Mouse (Mus musculus): ENCODE data around the gene Hdhd5.
A peak's percentile ranks its signal among the peaks of the same experiment; 100 is the strongest.

The Hdhd5 gene

DNA sequence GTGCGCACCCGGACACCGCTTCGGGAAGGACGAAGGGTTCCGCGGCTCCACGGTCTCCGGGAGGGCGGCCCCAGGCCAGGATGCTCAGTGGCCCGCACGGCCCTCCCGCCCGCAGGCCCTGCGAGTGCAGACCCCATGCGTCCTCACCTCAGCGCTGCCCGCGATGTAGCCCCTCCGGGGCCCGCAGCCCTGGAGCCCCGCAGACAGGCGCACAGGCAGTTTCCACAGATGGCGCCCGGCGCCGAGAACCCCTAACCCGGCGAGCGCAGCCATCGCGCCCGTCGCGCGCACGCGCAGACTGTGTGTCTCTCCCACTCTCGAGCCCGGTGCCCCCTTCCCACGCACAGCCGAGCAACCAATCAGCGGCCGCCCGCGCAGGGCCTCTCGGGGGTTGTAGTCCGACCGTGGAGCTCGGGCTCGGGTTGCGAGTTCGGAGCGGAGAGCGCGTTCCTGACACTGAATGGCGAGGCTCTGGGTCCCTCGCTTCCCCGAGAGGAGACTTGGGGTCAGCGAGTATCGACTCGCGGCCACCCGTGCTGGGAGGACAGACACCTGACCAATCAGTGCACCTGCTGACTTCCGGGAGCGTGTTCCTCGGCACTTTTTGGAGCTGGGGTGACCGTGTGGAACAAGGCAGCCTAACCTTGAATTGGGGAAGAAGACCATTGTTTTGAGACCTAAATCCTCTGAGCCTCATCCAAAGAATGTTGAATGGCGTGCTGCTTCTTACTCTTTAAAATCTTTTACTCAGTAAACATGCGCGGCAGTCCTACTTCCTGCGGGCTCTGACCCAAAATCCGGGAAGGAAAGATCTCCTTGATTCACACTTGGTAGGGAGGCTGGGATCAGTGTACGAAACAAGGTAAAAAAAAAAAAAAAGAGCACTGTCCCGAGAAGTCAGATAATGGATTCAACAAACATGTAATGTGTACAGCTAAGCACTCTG is at the start of gene Hdhd5:
TSS of gene Hdhd5 (minus strand) at position 300 of the 946 bp plus-strand sequence.
- peak; percentile 97 for DNase-seq

DNA sequence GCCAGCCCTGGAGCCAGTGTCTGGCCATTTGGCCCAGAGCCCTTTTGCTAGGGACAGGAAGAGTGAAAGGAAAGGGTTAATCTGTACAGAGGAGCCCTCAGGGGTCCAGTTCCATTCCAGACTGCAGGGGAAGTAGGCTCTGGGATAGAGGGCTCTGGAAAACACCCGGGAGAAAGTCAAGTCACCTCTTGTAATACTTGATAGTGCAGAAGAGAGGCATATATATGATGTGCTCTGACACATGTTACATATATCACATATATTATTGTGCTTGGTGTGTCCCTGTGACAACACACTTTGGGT is 49.5 kb upstream of the Hdhd5 start:
- DNase-seq = peak; percentile 18

- peak; percentile 42 for DNase-seq
Observed at GRCm38 (mm10) chr6:120579831-120580712, 49.0 kb upstream of the Hdhd5 start.

DNA sequence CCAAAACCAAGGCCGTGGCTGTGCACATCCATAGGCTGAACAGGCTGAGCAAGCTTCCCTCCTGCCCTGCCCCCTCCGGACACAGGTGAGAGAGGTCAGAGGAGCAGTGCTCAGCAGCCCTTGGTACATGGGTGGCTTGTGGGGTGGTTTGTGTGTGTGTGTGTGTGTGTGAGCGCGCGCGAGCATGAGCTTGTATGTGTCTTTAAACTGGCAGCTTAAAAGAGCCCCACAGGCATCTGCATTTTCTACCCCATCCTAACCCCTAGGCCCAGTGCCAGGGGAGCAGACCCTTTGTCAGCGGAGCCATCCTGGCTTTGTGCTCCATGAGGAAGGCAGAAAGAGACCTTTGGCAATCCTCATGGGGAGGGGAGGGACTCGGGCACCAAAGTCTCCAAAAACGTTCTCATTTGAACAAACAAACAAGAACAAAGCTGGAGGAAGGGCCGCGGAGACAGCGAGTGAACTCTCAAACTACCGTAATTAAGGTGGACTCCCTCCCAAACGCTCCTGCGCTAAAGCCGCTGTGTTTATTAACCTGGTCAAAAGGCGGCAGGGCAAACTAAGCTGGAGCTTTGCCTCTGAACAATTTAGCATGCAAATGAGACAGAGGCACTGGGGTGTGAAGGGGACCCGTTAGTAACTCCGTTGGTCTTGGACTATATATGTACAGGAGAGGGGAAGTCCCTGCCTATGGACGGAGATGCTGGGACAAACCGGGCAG is 48.2 kb upstream of the Hdhd5 start:
- DNase-seq = peak; percentile 32

DNA sequence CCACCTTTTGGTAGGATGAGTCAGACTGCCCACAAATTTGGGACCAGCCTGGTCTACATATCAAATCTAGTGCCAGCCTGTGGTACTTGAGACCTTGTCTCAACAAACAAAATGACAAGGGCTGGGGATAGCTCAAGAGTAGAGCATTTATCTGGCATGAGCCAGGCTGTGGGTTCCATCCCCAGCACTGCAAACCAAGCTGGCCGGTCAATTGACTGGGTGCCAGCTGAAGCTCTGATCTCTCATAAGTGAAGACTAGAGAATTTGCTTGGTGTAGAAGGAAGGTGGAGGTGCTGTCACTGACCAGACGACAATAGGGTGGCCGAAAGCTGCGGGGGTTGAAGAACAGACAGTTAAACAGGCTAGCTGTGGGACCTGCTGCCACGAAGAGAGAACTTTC is 47.4 kb upstream of the Hdhd5 start:
- DNase-seq = no peak

- DNase-seq = no peak
Observed at GRCm38 (mm10) chr6:120572372-120572771, 41.3 kb upstream of the Hdhd5 start.

DNA sequence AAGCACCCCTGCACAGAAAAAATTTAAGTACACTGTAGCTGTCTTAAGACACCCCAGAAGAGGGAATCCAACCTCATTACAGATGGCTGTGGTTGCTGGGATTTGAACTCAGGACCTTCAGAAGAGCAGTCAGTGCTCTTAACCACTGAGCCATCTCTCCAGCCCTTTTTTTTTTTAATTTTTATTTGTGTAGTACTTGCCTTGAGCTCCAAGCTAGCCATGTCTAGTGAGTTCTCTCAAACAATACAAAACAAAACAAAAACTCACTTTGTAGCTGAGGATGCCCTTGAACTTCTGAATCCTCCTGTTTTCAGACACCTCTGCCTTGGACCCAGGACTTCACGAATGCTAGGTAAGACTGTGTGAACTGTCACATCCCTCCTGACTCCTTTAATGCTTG is 37.1 kb upstream of the Hdhd5 start:
- no peak for DNase-seq

DNA sequence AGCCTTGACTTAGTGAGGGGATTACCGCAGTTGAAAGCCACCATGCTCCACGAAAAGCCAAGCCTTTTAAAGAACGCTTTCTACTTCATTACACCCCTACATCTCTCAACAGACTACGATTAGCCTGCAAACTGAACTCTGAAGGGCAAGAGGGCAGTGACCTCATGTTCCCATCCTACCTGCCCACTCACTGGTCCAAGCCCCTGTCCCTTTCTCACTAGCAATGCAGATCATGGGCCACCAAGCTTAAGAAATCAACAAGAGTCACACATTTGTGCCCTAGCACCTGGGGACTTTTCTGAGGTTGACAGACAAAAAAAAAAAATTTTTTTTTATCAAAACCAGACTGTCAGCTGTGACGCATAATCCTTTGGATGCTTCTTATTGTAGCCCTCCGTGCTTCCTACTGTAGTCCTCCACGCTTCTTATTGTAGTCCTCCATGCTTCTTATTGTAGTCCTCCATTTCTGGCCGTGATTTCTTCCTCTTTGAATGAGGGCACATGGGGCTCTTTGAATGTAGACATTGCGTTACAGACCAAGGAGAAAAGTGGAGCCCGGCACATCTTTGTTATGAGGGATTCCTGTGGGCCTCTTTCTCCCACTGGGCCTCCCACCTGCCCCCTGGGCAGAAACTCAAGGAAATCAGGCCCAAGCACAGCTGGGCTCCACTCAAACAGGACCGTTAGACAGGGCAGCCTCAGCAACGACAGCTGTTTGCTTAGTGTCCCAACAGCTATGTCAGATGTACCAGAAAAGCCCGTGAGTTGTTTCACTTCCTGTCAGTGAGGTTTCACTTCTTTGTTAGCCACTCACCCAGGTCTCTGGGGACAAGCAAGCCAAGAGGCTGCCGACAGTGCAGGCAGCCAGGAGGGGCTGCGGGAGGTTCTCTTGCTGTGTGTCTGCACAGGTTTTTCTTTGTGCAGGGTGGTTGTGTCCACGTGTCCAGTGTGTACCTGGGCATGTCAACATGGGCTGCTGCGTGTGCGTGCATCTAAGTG is 36.1 kb upstream of the Hdhd5 start:
- DNase-seq = no peak

GRCm38 (mm10) chr6:120556641-120557040 is 25.5 kb upstream of the Hdhd5 start:
- no peak for DNase-seq

DNA sequence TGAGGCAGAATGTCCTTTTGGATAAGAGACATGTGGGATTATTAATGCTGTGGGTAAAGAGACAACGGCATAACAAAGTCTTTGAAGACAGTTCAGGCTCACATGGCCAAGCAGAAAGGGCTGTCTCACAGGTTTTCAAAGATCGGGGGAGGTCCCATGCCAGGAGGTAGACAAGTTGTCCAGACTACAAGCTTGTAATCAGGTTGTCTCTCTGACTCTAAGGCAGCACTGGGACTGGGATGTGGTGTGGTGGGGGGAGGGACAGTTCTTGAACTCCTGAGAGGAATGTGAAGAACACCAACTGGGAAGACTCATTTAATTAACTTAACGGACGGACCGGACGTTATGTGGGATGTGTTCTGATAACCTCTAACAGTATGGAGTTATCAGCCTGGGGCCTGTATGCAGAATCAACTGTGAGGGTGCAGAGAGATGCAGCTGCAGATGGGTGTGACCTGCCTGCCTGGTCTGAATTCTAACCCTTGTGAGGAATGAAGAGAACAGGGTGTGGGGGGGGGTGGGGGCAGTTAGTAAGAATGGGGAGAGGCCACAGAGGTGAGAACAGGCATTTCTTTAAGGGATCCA is 25.0 kb upstream of the Hdhd5 start:
- DNase-seq = no peak

DNA sequence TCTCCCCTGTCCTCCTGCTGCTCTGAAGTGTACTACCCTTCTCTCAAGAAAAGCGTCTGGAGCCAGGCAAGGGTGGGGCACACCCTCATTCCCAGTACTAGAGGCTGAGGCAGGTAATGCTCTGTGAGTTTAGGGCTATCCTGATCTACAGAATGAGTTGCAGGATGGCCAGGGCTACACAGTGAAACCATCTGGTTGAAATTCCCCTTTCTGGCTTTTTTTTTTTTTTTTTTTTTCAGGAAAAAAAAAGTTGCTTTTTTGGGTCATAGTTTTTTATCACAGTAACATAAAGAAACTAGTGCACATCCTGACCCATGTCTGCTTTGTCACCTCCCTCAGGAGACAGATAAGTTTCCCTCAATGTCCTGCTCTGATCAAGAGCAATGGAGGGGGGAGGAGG is 24.0 kb upstream of the Hdhd5 start:
- no peak for DNase-seq

- no peak for DNase-seq
Observed at GRCm38 (mm10) chr6:120550173-120550572, 19.1 kb upstream of the Hdhd5 start.

DNA sequence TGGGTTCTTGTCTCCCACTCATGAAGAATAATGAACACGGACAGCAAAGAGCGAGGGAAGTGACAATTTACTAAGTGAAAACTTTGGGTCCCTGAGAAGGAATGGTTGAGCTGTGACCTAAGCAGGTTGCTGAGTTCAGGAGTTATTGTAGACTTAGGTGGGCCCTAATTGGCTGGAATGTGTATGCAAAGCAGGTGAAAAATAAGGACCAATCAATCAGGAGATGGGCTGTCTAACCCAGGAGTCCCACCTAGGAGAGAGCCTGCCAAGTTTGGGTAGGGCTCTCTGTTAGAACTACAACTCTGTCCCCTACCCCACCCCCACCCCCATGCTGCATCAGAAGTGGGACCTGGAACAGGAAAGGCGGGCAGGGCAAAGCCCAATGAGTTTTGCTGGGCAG is 17.5 kb upstream of the Hdhd5 start:
- no peak for DNase-seq

DNA sequence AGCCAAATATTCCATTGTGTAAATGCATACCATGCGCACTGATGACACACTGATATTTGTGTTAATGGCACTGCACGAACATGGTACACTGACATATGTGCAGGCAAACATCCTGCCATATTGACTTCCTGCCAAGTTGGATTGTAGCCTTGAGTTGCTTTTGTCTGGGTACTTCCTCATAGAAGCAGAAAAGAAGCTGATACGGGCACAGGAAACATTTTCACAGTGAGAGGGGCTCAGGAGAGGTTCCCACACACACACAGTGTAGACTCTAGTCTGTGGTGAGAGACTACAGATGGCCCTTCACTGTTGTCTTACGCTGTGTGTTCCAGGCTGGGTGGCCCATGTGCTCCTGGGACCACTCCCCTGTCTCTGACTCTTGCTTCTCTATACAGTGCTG is 15.9 kb upstream of the Hdhd5 start:
- DNase-seq = no peak

- no peak for DNase-seq
Observed at GRCm38 (mm10) chr6:120546292-120546691, 15.2 kb upstream of the Hdhd5 start.

DNA sequence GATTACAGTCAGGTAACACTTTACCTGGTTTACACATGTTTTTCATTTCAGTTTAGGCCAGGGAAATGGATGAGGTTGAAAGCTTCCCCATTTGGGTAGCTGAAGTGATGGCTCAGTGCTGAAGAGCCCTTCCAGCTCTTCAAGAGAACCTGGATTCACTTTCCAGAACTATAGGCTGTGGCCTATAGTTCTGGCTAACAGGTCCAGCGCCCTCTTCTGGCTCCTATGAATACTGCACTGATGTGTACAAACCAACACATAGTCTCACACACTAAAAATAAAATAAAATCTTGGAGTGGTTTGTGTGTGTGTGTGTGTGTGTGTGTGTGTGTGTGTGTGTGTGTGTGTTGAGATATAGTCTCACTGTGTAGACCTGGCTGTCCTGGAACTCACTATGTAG is 10.9 kb upstream of the Hdhd5 start:
- no peak for DNase-seq

- DNase-seq = no peak
Observed at GRCm38 (mm10) chr6:120541386-120541785, 10.3 kb upstream of the Hdhd5 start.

DNA sequence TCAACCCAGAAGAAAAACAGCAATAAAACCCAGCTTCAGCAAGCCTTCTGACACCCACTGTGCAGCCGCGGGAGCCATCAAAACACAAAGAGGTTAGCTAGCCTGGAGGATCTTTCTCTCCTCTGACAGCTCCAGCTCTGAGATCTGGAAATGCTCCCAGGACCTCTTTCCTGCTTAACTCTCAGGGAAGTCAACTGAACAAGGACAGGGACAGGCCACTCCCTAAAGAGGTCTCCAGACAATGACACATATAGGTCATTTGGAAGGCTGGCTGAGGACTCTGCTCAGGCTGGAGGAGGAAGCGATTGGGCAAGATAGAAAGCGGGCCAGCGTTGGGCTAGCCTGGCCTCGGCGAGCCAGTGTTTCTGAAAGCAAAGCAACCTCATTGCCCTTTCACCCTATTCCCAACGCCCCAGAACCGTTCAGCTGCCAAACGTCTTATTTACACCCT is 8.7 kb upstream of the Hdhd5 start:
- no peak for DNase-seq

- DNase-seq = peak; percentile 69
Observed at GRCm38 (mm10) chr6:120539132-120539759, 8.1 kb upstream of the Hdhd5 start.

DNA sequence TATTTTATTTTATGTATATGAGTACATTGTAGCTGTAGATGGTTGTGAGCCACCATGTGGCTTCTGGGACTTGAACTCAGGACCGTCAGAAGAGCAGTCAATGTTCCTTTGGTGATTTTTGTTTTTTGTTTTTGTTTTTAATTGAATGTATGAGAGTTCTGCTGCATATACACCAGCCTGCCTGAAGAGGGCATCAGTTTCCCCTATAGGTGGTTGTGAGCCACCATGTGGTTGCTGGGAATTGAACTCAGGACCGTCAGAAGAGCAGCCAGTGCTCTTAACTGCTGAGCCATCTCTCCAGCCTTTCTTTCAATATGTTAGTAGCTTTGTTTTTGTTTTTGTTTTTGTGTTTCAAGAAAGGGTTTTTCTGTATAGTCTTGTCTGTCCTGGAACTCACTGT is 5.2 kb upstream of the Hdhd5 start:
- no peak for DNase-seq

- no peak for DNase-seq
Observed at GRCm38 (mm10) chr6:120532594-120532993, 1.5 kb upstream of the Hdhd5 start.

Data from right cerebral cortex, postnatal 4 days (tissue).